ENCODE assay signal across 8 mouse cellular contexts in the genomic region with DNA sequence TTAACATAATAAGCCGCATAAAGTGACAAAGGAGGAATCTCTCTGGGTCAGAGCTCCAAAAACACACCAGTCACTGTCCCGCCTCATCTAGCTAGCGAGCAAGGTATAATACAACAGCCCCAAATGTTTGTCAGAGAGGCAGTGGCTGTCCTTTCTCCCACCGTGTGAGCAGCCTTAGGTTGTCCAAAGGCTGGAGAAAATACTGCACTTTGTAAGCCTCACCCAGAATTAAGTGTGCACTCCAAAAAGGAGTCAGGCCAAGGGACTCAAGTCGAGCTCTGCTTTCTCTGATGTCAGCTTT.
DNase-seq lines count a peak whose midpoint lies in the region; ATAC-seq lines count a peak whose summit lies in the region.

No protein-coding gene starts in this region.

- ATAC-seq in heart, embryonic 12.5 days (ENCODE audit: insufficient number of reproducible peaks, low FRiP score), result no peak
- 0 out of 2 replicates have a peak, but pooled peaks have one; percentile 13 for ATAC-seq in neural tube, embryonic 11.5 days (ENCODE audit: insufficient read depth, low FRiP score, low TSS enrichment)
- ATAC-seq in liver, embryonic 15.5 days (ENCODE audit: insufficient read depth), result no peak
- no peak for ATAC-seq in CD4-positive, CD25-positive, alpha-beta regulatory T cell, adult 4 months

- no peak for DNase-seq in heart, postnatal 14 days
- DNase-seq in neural tube, embryonic 11.5 days (ENCODE audit: low spot score), result no peak
- no peak for DNase-seq in neural tube, embryonic 10.5 days (ENCODE audit: extremely low spot score, low spot score)
- DNase-seq in adrenal gland, adult (ENCODE audit: inconsistent age in 2 of 2, low spot score in 1 of 2), result no peak
- DNase-seq in urinary bladder, adult 2 months (ENCODE audit: low spot score), result no peak

- intact Hi-C loops in heart, postnatal 14 days (cut with DNase I), result no loop called here

- no peaks in the 10 kb centered on the region for H3K36me3 ChIP-seq in heart, embryonic 12.5 days
- no peaks in the 10 kb centered on the region for H3K36me3 ChIP-seq in neural tube, embryonic 11.5 days (ENCODE audit: control insufficient read depth, insufficient read depth, low read length)
- H3K36me3 ChIP-seq in liver, embryonic 15.5 days (replicated peaks), result no peaks in the 10 kb centered on the region

- no peak overlapping the region for H3K27ac ChIP-seq in heart, embryonic 12.5 days (ENCODE audit: poor library complexity, severe bottlenecking)
- no peak overlapping the region for H3K27ac ChIP-seq in neural tube, embryonic 11.5 days (ENCODE audit: low read depth, low read length)
- H3K27ac ChIP-seq in liver, embryonic 15.5 days (replicated peaks), result no peak overlapping the region

- H3K4me2 ChIP-seq in heart, embryonic 12.5 days, result peak overlapping the region; percentile 58
- no peak overlapping the region for H3K4me2 ChIP-seq in neural tube, embryonic 11.5 days (ENCODE audit: low read depth)
- peak overlapping the region; percentile 50 for H3K4me2 ChIP-seq in liver, embryonic 15.5 days

- no peak overlapping the region for H3K9ac ChIP-seq in heart, embryonic 12.5 days
- H3K9ac ChIP-seq in neural tube, embryonic 11.5 days (ENCODE audit: low read length), result no peak overlapping the region
- H3K9ac ChIP-seq in liver, embryonic 15.5 days, result no peak overlapping the region

- WGBS in heart, embryonic 12.5 days, result 65% methylated on average over 5 of the region's 5 CpGs
- 69% methylated on average over 5 of the region's 5 CpGs for WGBS in neural tube, embryonic 11.5 days
- WGBS in liver, embryonic 15.5 days (ENCODE audit: insufficient replicate concordance), result 52% methylated on average over 5 of the region's 5 CpGs

- H3K4me1 ChIP-seq in heart, embryonic 12.5 days (replicated peaks), result no peaks in the 10 kb centered on the region
- no peaks in the 10 kb centered on the region for H3K4me1 ChIP-seq in neural tube, embryonic 11.5 days (ENCODE audit: control insufficient read depth, insufficient read depth, low read length)
- no peaks in the 10 kb centered on the region for H3K4me1 ChIP-seq in liver, embryonic 15.5 days (replicated peaks)

- H3K9me3 ChIP-seq in heart, embryonic 12.5 days (replicated peaks), result no peaks in the 10 kb centered on the region
- H3K9me3 ChIP-seq in neural tube, embryonic 11.5 days (ENCODE audit: control insufficient read depth, low read length), result no peaks in the 10 kb centered on the region
- H3K9me3 ChIP-seq in liver, embryonic 15.5 days (replicated peaks), result no peaks in the 10 kb centered on the region

- H3K4me3 ChIP-seq in heart, embryonic 12.5 days, result peak overlapping the region; percentile 26; the same call in 1 of the 2 replicates
- H3K4me3 ChIP-seq in neural tube, embryonic 11.5 days (ENCODE audit: low read depth, low read length), result no peak overlapping the region
- H3K4me3 ChIP-seq in liver, embryonic 15.5 days (replicated peaks), result peak overlapping the region; percentile 40; the same call in 1 of the 2 replicates

- H3K27me3 ChIP-seq in heart, embryonic 12.5 days (replicated peaks), result no peaks in the 10 kb centered on the region
- H3K27me3 ChIP-seq in neural tube, embryonic 11.5 days (ENCODE audit: control insufficient read depth, insufficient read depth, low read length), result no peaks in the 10 kb centered on the region
- H3K27me3 ChIP-seq in liver, embryonic 15.5 days, result no peaks in the 10 kb centered on the region
